Mouse (Mus musculus): ENCODE results near the gene Fam124b. TPM values are rescaled to one million over a fixed set of nuclear protein-coding genes. Genes with fewer than 3 reads are reported as not detected.

The Fam124b gene
- polyA plus RNA-seq, 1 experiment from 2014 or later, result 0.31 TPM

DNA sequence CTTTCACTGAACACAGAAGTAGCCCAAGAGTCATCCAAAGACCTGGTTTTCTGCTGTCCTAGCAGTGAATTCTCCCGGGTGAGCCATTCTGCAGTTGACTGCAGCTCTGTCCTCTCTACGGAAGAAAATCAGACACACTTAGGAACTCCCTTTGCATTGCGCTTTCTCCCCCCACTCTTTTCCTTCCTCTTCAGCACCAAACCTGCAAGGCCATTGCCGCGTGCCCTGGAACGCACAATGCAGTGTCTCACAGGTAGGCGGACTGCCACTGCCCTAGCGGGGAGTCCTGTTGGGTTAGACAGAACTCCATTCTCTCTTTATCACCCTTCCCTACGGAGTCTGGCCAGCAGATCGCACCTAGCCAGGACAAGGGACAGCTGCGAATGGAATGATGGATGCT is 21.2 kb upstream of the Fam124b start:
- DNase-seq (ENCODE audit: low spot score, missing footprints) (no peak), ATAC-seq (ENCODE audit: low FRiP score) (0 out of 2 replicates have a peak, but pooled peaks have one; percentile 43)
- no peaks in the 10 kb centered on the region for H3K36me3 ChIP-seq (ENCODE audit: control insufficient read depth, insufficient read depth, low read length)
- no peak overlapping the region for H3K27ac ChIP-seq (ENCODE audit: low read depth, low read length)
- no peak overlapping the region for H3K4me2 ChIP-seq
- no peak overlapping the region for H3K4me3 ChIP-seq (ENCODE audit: low read depth, low read length)
- no peaks in the 10 kb centered on the region for H3K27me3 ChIP-seq (ENCODE audit: control insufficient read depth, insufficient read depth, low read length)
- H3K4me1 ChIP-seq (ENCODE audit: control insufficient read depth, insufficient read depth, low read length), result peaks cover 11% of the 10 kb centered on the region
- no peak overlapping the region for H3K9ac ChIP-seq (ENCODE audit: low read length)
- no peaks in the 10 kb centered on the region for H3K9me3 ChIP-seq (ENCODE audit: control insufficient read depth, low read length)
- WGBS, result 61% methylated on average over 11 of the region's 11 CpGs

DNA sequence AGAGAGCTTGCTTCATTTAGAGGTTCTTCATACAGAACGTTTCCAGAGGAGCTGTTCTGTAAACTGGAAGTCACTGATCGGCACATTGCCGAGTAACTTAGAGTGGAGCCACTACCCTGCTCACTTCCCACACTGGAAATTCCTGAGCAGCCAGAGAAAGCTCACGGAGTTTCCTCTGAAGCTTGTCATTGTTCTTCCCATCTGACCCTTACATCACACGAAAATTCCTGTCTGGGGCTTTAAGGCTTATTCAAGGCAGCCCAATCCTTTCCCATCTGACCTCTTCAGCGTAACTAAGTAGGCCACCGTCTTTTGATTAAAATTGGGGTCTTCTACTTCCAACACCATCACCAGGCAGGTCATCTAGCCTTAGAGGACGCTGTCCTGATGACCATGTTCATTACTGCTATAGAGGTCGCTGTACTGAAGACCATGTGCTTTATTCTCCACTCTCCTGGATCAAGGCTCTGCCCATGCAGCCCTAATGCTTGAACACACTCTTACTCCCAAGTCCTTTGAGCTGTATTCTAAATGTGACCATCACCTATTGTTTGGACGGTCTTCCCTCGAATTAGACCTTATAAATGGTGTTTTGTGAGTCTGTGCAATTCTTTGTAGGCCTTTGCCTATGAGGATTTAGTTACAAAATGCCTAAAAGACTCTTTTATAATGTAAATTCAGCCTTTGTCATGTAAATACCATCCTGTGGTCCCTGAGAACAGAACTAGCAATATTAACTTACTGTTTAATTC is 18.9 kb upstream of the Fam124b start:
- H3K36me3 ChIP-seq (ENCODE audit: control insufficient read depth, insufficient read depth, low read length), result no peaks in the 10 kb centered on the region
- no peak overlapping the region for H3K4me2 ChIP-seq
- no peaks in the 10 kb centered on the region for H3K9me3 ChIP-seq (ENCODE audit: control insufficient read depth, low read length)
- H3K27me3 ChIP-seq (ENCODE audit: control insufficient read depth, insufficient read depth, low read length), result no peaks in the 10 kb centered on the region
- DNase-seq (ENCODE audit: low spot score, missing footprints) (no peak), ATAC-seq (ENCODE audit: low FRiP score) (peak; percentile 47)
- H3K4me1 ChIP-seq (ENCODE audit: control insufficient read depth, insufficient read depth, low read length), result peaks cover 11% of the 10 kb centered on the region
- no peak overlapping the region for H3K9ac ChIP-seq (ENCODE audit: low read length)
- 41% methylated on average over 11 of the region's 11 CpGs for WGBS
- no peak overlapping the region for H3K4me3 ChIP-seq (ENCODE audit: low read depth, low read length)
- no peak overlapping the region for H3K27ac ChIP-seq (ENCODE audit: low read depth, low read length)

DNA sequence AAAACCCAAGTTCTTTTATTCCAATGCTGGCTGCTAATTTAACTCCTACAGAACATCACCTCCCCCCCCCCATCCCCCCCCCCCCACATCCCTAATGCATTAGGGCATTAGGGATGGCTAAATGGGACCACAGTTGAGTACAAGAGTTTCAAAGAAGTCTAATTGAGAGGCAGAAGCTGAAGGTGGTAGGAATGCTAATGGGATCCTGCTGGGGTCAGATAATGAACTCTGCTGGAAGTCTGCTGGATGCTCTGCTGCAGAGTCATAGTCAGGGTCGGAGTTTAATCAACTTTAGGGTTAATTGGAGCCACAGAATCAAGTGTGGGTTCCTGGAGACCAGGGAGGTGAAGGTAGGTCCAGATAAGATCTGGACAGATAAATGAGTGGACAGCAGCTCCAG is 17.9 kb upstream of the Fam124b start:
- DNase-seq (ENCODE audit: low spot score, missing footprints), result no peak
- 6% methylated on average over 1 of the region's 1 CpGs for WGBS
- no peak overlapping the region for H3K9ac ChIP-seq (ENCODE audit: low read length)

DNA sequence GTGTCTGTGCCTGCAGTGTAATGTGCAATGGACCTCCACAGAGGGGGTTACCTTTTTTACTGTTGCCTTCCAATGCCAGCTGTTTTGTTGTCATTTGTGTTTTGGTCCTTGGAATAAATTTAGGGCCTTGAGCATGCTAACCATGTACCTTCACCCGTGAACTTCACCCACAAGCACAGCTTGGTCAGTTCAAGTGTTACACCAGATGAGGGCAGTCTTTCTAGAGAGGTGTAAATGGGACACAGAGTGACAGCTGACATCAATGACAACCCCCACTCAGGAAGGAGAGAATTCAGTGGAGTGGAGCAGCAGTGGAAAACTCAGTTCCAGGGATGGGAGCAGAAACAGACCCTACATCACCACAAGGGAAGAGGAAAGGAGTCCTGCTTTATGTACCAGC is 12.3 kb upstream of the Fam124b start:
- no peaks in the 10 kb centered on the region for H3K36me3 ChIP-seq (ENCODE audit: control insufficient read depth, insufficient read depth, low read length)
- no peak overlapping the region for H3K4me2 ChIP-seq
- DNase-seq (ENCODE audit: low spot score, missing footprints) (no peak), ATAC-seq (ENCODE audit: low FRiP score) (no peak)
- no peaks in the 10 kb centered on the region for H3K27me3 ChIP-seq (ENCODE audit: control insufficient read depth, insufficient read depth, low read length)
- no peaks in the 10 kb centered on the region for H3K9me3 ChIP-seq (ENCODE audit: control insufficient read depth, low read length)
- no peak overlapping the region for H3K4me3 ChIP-seq (ENCODE audit: low read depth, low read length)
- no peaks in the 10 kb centered on the region for H3K4me1 ChIP-seq (ENCODE audit: control insufficient read depth, insufficient read depth, low read length)
- no peak overlapping the region for H3K27ac ChIP-seq (ENCODE audit: low read depth, low read length)
- H3K9ac ChIP-seq (ENCODE audit: low read length), result no peak overlapping the region
- WGBS, result 74% methylated on average over 1 of the region's 1 CpGs

More for the DNA sequence above, 17.9 kb upstream of the Fam124b start:
- no peak overlapping the region for H3K4me2 ChIP-seq
- no peak for ATAC-seq (ENCODE audit: low FRiP score)
- no peak overlapping the region for H3K27ac ChIP-seq (ENCODE audit: low read depth, low read length)
- no peaks in the 10 kb centered on the region for H3K9me3 ChIP-seq (ENCODE audit: control insufficient read depth, low read length)
- H3K36me3 ChIP-seq (ENCODE audit: control insufficient read depth, insufficient read depth, low read length), result no peaks in the 10 kb centered on the region
- no peak overlapping the region for H3K4me3 ChIP-seq (ENCODE audit: low read depth, low read length)
- no peaks in the 10 kb centered on the region for H3K27me3 ChIP-seq (ENCODE audit: control insufficient read depth, insufficient read depth, low read length)
- peaks cover 11% of the 10 kb centered on the region for H3K4me1 ChIP-seq (ENCODE audit: control insufficient read depth, insufficient read depth, low read length)

DNA sequence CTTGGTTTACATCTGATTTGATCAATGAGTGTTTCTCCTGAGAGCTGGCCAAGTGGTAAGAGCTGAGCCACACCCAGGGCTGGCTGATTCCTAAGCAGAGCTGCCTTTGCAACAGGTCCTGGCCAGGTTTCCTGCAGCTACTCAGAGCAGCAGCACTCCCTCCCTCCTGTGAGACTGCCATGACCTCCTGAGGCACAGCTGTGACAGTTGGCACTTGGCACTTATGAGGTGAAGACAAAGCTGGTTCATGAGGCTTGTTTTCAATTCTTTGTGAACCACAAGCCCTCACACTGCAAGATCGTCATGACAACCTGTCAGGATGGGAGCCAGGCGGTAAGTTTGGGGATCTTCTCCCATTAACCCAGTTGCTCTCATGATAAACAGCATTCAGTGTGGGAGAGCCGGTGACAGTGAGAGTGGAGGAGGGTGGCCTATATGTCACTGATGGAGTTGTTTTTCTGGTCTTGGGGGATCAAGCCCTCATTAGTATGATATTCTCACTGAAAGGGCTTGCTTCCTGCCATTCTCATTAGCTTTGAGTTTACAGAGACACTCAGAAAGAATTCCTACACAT is 6.7 kb upstream of the Fam124b start:
- Histone ChIP-seq H3K27ac (ENCODE audit: low read depth, low read length) (no peak overlapping the region), H3K4me3 (ENCODE audit: low read depth, low read length) (no peak overlapping the region), H3K4me2 (no peak overlapping the region), H3K36me3 (ENCODE audit: control insufficient read depth, insufficient read depth, low read length) (no peaks in the 10 kb centered on the region), H3K9me3 (ENCODE audit: control insufficient read depth, low read length) (no peaks in the 10 kb centered on the region), H3K9ac (ENCODE audit: low read length) (no peak overlapping the region), H3K27me3 (ENCODE audit: control insufficient read depth, insufficient read depth, low read length) (no peaks in the 10 kb centered on the region), H3K4me1 (ENCODE audit: control insufficient read depth, insufficient read depth, low read length) (peaks cover 4% of the 10 kb centered on the region; the same call in 1 of the 2 replicates)
- DNase-seq (ENCODE audit: low spot score, missing footprints) (no peak), ATAC-seq (ENCODE audit: low FRiP score) (no peak)
- WGBS, result 40% methylated on average over 3 of the region's 3 CpGs

DNA sequence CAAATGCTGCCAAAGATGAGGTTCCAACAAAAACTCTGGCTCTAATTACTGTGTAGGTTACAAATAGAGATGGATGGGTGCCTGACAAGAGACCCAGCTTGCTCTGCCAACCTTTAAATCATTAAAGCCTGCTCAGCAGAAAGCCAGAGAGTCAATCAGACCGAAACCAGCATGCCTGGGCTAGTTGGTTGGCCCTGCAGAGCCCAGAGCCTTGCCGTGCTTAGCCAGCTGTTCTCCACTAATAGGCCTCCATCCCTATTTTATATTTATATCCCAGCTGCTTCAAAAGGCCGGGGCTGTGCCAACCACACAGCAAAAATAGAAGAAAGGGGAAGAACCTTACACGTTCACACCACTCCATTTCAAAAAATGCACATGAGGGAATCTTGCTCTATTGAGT is 2.9 kb upstream of the Fam124b start:
- Histone ChIP-seq H3K4me3 (ENCODE audit: low read depth, low read length) (no peak overlapping the region), H3K27me3 (ENCODE audit: control insufficient read depth, insufficient read depth, low read length) (no peaks in the 10 kb centered on the region), H3K27ac (ENCODE audit: low read depth, low read length) (no peak overlapping the region), H3K9me3 (ENCODE audit: control insufficient read depth, low read length) (no peaks in the 10 kb centered on the region), H3K4me1 (ENCODE audit: control insufficient read depth, insufficient read depth, low read length) (peaks cover 4% of the 10 kb centered on the region; the same call in 1 of the 2 replicates), H3K36me3 (ENCODE audit: control insufficient read depth, insufficient read depth, low read length) (no peaks in the 10 kb centered on the region), H3K4me2 (no peak overlapping the region), H3K9ac (ENCODE audit: low read length) (no peak overlapping the region)
- WGBS, result 83% methylated on average over 4 of the region's 4 CpGs
- DNase-seq (ENCODE audit: low spot score, missing footprints) (no peak), ATAC-seq (ENCODE audit: low FRiP score) (no peak)

DNA sequence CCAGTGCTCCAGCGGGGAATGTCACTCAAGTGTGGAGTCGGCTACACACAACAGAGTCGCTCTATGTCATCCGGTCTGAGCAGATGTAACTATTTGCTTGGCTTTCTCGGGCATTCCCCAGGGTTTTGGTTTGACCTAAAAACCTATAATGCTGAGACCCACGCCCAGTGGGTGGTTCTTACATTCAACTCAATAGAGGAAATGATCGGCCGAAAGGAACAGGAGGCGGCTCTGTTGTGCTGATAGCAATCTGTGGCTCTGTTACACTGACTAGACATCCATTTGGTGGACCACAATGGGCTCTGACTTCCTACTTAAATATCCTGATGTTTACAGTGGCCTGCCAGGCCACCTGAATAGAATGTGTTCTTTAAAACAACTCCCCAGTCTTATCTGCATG is 4.4 kb downstream of the Fam124b start:
- DNase-seq (ENCODE audit: low spot score, missing footprints), result no peak
- Histone ChIP-seq H3K4me1 (ENCODE audit: control insufficient read depth, insufficient read depth, low read length) (no peaks in the 10 kb centered on the region), H3K4me2 (no peak overlapping the region), H3K27me3 (ENCODE audit: control insufficient read depth, insufficient read depth, low read length) (no peaks in the 10 kb centered on the region), H3K27ac (ENCODE audit: low read depth, low read length) (no peak overlapping the region), H3K4me3 (ENCODE audit: low read depth, low read length) (no peak overlapping the region), H3K9me3 (ENCODE audit: control insufficient read depth, low read length) (no peaks in the 10 kb centered on the region), H3K36me3 (ENCODE audit: control insufficient read depth, insufficient read depth, low read length) (no peaks in the 10 kb centered on the region), H3K9ac (ENCODE audit: low read length) (no peak overlapping the region)
- no peak for ATAC-seq (ENCODE audit: low FRiP score)
- 82% methylated on average over 9 of the region's 9 CpGs for WGBS

DNA sequence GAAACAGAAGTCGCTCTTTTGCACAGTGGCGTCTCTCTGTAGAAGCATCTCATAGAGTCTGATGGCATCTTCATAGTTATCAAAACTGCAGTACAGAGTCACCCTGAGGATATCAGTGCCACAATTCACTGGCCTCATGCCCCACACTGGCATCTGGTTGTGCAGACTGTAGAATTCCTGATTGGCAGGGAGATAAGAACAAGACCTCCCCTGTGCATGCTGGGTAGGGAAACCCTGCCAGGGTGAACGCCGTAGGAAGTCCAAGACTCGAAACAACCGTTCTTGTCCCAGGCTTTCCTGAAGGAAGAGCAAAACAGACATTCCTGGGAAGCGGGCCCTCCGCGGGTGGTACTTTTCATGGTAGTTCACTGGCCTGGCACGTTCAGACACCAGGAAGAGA is 5.1 kb downstream of the Fam124b start:
- H3K9me3 ChIP-seq (ENCODE audit: control insufficient read depth, low read length), result no peaks in the 10 kb centered on the region
- 93% methylated on average over 10 of the region's 10 CpGs for WGBS

DNA sequence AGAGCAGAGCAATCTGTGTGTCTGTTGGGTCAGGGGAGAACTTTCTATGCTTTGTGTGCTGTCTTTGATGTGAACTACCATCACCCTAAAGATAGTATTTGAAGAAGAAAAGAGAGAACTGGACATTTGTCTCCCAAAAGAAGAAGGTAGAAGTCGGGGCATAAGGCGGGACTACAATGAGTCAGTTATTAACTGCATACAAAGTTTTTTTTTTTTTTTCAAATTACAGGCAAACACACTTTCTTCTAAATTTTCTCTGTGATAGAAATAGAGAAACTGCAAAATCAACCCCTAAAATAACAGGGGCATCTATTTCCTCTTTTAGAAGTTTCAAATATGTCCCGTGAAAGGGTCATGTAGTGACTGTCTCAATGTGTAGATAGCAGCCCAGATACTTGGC is 16.0 kb downstream of the Fam124b start:
- DNase-seq (ENCODE audit: low spot score, missing footprints) (no peak), ATAC-seq (ENCODE audit: low FRiP score) (no peak)
- WGBS, result 94% methylated on average over 3 of the region's 3 CpGs
- no peaks in the 10 kb centered on the region for H3K4me1 ChIP-seq (ENCODE audit: control insufficient read depth, insufficient read depth, low read length)
- no peak overlapping the region for H3K4me2 ChIP-seq
- no peak overlapping the region for H3K27ac ChIP-seq (ENCODE audit: low read depth, low read length)
- H3K27me3 ChIP-seq (ENCODE audit: control insufficient read depth, insufficient read depth, low read length), result no peaks in the 10 kb centered on the region
- no peaks in the 10 kb centered on the region for H3K36me3 ChIP-seq (ENCODE audit: control insufficient read depth, insufficient read depth, low read length)
- H3K4me3 ChIP-seq (ENCODE audit: low read depth, low read length), result no peak overlapping the region
- no peak overlapping the region for H3K9ac ChIP-seq (ENCODE audit: low read length)
- H3K9me3 ChIP-seq (ENCODE audit: control insufficient read depth, low read length), result no peaks in the 10 kb centered on the region

More for the DNA sequence above, 5.1 kb downstream of the Fam124b start:
- Histone ChIP-seq H3K4me2 (no peak overlapping the region), H3K4me3 (ENCODE audit: low read depth, low read length) (no peak overlapping the region), H3K27ac (ENCODE audit: low read depth, low read length) (no peak overlapping the region), H3K9ac (ENCODE audit: low read length) (no peak overlapping the region), H3K4me1 (ENCODE audit: control insufficient read depth, insufficient read depth, low read length) (no peaks in the 10 kb centered on the region), H3K36me3 (ENCODE audit: control insufficient read depth, insufficient read depth, low read length) (no peaks in the 10 kb centered on the region), H3K27me3 (ENCODE audit: control insufficient read depth, insufficient read depth, low read length) (no peaks in the 10 kb centered on the region)
- no peak for ATAC-seq (ENCODE audit: low FRiP score)
- no peak for DNase-seq (ENCODE audit: low spot score, missing footprints)

Measured in midbrain, embryonic 11.5 days (tissue).